Mouse (Mus musculus): ENCODE results near the gene Trem1.

Gene Trem1

GRCm38 (mm10) chr17:48272158-48272557 lies 39.6 kb downstream of the Trem1 start:
- H3K4me3 ChIP-seq (replicated peaks; ENCODE audit: low read length) = no peak overlapping the region
- H3K36me3 ChIP-seq (ENCODE audit: insufficient read depth, low read length) = no peaks in the 10 kb centered on the region
- H3K9me3 ChIP-seq (ENCODE audit: low read length) = no peaks in the 10 kb centered on the region
- peaks cover 16% of the 10 kb centered on the region for H3K4me1 ChIP-seq (replicated peaks; ENCODE audit: low read depth, low read length)
- TF ChIP-seq CTCF (conservative IDR thresholded peaks at IDR 0.05; ENCODE audit: low read length) (no peak), NANOG (IDR thresholded peaks at IDR 0.05; ENCODE audit: borderline replicate concordance, low read length) (no peak)
- no peaks in the 10 kb centered on the region for H3K27me3 ChIP-seq (ENCODE audit: insufficient read depth, low read length)

- H3K4me3 ChIP-seq (replicated peaks; ENCODE audit: low read length) = no peak overlapping the region
- no peaks in the 10 kb centered on the region for H3K27me3 ChIP-seq (ENCODE audit: insufficient read depth, low read length)
- H3K9me3 ChIP-seq (ENCODE audit: low read length) = no peaks in the 10 kb centered on the region
- no peaks in the 10 kb centered on the region for H3K36me3 ChIP-seq (ENCODE audit: insufficient read depth, low read length)
- H3K4me1 ChIP-seq (replicated peaks; ENCODE audit: low read depth, low read length) = peaks cover 16% of the 10 kb centered on the region
- TF ChIP-seq NANOG (IDR thresholded peaks at IDR 0.05; ENCODE audit: borderline replicate concordance, low read length) (no peak), POU5F1 (IDR thresholded peaks at IDR 0.05; ENCODE audit: borderline replicate concordance, low read length) (no peak), CTCF (conservative IDR thresholded peaks at IDR 0.05; ENCODE audit: low read length) (no peak)
These were observed 40.0 kb downstream of the Trem1 start for GRCm38 (mm10) chr17:48272598-48272997.

GRCm38 (mm10) chr17:48274098-48274497 lies 41.5 kb downstream of the Trem1 start:
- H3K4me1 ChIP-seq (replicated peaks; ENCODE audit: low read depth, low read length) = peaks cover 16% of the 10 kb centered on the region
- no peak overlapping the region for H3K4me3 ChIP-seq (replicated peaks; ENCODE audit: low read length)
- H3K27me3 ChIP-seq (ENCODE audit: insufficient read depth, low read length) = no peaks in the 10 kb centered on the region
- no peak for TF ChIP-seq POU5F1 (IDR thresholded peaks at IDR 0.05; ENCODE audit: borderline replicate concordance, low read length)
- TF ChIP-seq CTCF (conservative IDR thresholded peaks at IDR 0.05; ENCODE audit: low read length) = no peak
- no peaks in the 10 kb centered on the region for H3K36me3 ChIP-seq (ENCODE audit: insufficient read depth, low read length)
- no peaks in the 10 kb centered on the region for H3K9me3 ChIP-seq (ENCODE audit: low read length)

- peak; percentile 86 for TF ChIP-seq CTCF (conservative IDR thresholded peaks at IDR 0.05; ENCODE audit: low read length)
- no peak for TF ChIP-seq POU5F1 (IDR thresholded peaks at IDR 0.05; ENCODE audit: borderline replicate concordance, low read length)
- no peaks in the 10 kb centered on the region for H3K36me3 ChIP-seq (ENCODE audit: insufficient read depth, low read length)
These were observed 42.3 kb downstream of the Trem1 start for GRCm38 (mm10) chr17:48274885-48275284.

GRCm38 (mm10) chr17:48275736-48276135 lies 43.2 kb downstream of the Trem1 start:
- Histone ChIP-seq H3K9me3 (ENCODE audit: low read length) (no peaks in the 10 kb centered on the region), H3K36me3 (ENCODE audit: insufficient read depth, low read length) (no peaks in the 10 kb centered on the region), H3K4me1 (replicated peaks; ENCODE audit: low read depth, low read length) (peaks cover 18% of the 10 kb centered on the region), H3K4me3 (replicated peaks; ENCODE audit: low read length) (no peak overlapping the region), H3K27me3 (ENCODE audit: insufficient read depth, low read length) (peaks cover 6% of the 10 kb centered on the region; the same call in 1 of the 2 replicates)
- TF ChIP-seq NANOG (IDR thresholded peaks at IDR 0.05; ENCODE audit: borderline replicate concordance, low read length) = no peak
- no peak for TF ChIP-seq POU5F1 (IDR thresholded peaks at IDR 0.05; ENCODE audit: borderline replicate concordance, low read length)
- TF ChIP-seq CTCF (conservative IDR thresholded peaks at IDR 0.05; ENCODE audit: low read length) = no peak

More at GRCm38 (mm10) chr17:48274885-48275284, 42.3 kb downstream of the Trem1 start:
- Histone ChIP-seq H3K4me3 (replicated peaks; ENCODE audit: low read length) (no peak overlapping the region), H3K9me3 (ENCODE audit: low read length) (no peaks in the 10 kb centered on the region), H3K27me3 (ENCODE audit: insufficient read depth, low read length) (0 out of 2 replicates have a peak, but pooled peaks cover under 1% of the 10 kb centered on the region), H3K4me1 (replicated peaks; ENCODE audit: low read depth, low read length) (peaks cover 16% of the 10 kb centered on the region)

GRCm38 (mm10) chr17:48278381-48278780 lies 45.8 kb downstream of the Trem1 start:
- Histone ChIP-seq H3K9me3 (ENCODE audit: low read length) (no peaks in the 10 kb centered on the region), H3K36me3 (ENCODE audit: insufficient read depth, low read length) (no peaks in the 10 kb centered on the region)
- TF ChIP-seq NANOG (IDR thresholded peaks at IDR 0.05; ENCODE audit: borderline replicate concordance, low read length) (no peak), CTCF (conservative IDR thresholded peaks at IDR 0.05; ENCODE audit: low read length) (no peak), POU5F1 (IDR thresholded peaks at IDR 0.05; ENCODE audit: borderline replicate concordance, low read length) (no peak)

GRCm38 (mm10) chr17:48279002-48279401 lies 46.4 kb downstream of the Trem1 start:
- H3K4me1 ChIP-seq (replicated peaks; ENCODE audit: low read depth, low read length) = peaks cover 23% of the 10 kb centered on the region
- no peak overlapping the region for H3K4me3 ChIP-seq (replicated peaks; ENCODE audit: low read length)
- no peaks in the 10 kb centered on the region for H3K9me3 ChIP-seq (ENCODE audit: low read length)
- H3K27me3 ChIP-seq (ENCODE audit: insufficient read depth, low read length) = peaks cover 6% of the 10 kb centered on the region; the same call in 1 of the 2 replicates
- no peak for TF ChIP-seq CTCF (conservative IDR thresholded peaks at IDR 0.05; ENCODE audit: low read length)
- no peak for TF ChIP-seq NANOG (IDR thresholded peaks at IDR 0.05; ENCODE audit: borderline replicate concordance, low read length)
- TF ChIP-seq POU5F1 (IDR thresholded peaks at IDR 0.05; ENCODE audit: borderline replicate concordance, low read length) = no peak
- no peaks in the 10 kb centered on the region for H3K36me3 ChIP-seq (ENCODE audit: insufficient read depth, low read length)

More at GRCm38 (mm10) chr17:48278381-48278780, 45.8 kb downstream of the Trem1 start:
- Histone ChIP-seq H3K27me3 (ENCODE audit: insufficient read depth, low read length) (peaks cover 6% of the 10 kb centered on the region; the same call in 1 of the 2 replicates), H3K4me1 (replicated peaks; ENCODE audit: low read depth, low read length) (peaks cover 23% of the 10 kb centered on the region), H3K4me3 (replicated peaks; ENCODE audit: low read length) (no peak overlapping the region)

GRCm38 (mm10) chr17:48280943-48281738 lies 48.6 kb downstream of the Trem1 start:
- peaks cover 6% of the 10 kb centered on the region; the same call in 1 of the 2 replicates for H3K27me3 ChIP-seq (ENCODE audit: insufficient read depth, low read length)
- peaks cover 11% of the 10 kb centered on the region for H3K4me1 ChIP-seq (replicated peaks; ENCODE audit: low read depth, low read length)
- TF ChIP-seq POU5F1 (IDR thresholded peaks at IDR 0.05; ENCODE audit: borderline replicate concordance, low read length) (no peak), CTCF (conservative IDR thresholded peaks at IDR 0.05; ENCODE audit: low read length) (no peak), NANOG (IDR thresholded peaks at IDR 0.05; ENCODE audit: borderline replicate concordance, low read length) (no peak)
- no peaks in the 10 kb centered on the region for H3K9me3 ChIP-seq (ENCODE audit: low read length)
- no peaks in the 10 kb centered on the region for H3K36me3 ChIP-seq (ENCODE audit: insufficient read depth, low read length)
- peak overlapping the region; percentile 58 for H3K4me3 ChIP-seq (replicated peaks; ENCODE audit: low read length)
